Mouse (Mus musculus) CH12.LX (cell line): ENCODE data around the gene Gsto1. TPM values are rescaled to one million over a fixed set of nuclear protein-coding genes. Genes with fewer than 3 reads are reported as not detected.
"Not testable (repeated sequence)": the region's sequence is repeated elsewhere in the genome, so short reads cannot be mapped to it uniquely, and the experiment has no call there.

Source experiments
- DNase-seq: peaks from one replicate; pipeline ENCODE4 v3.0.0-alpha.2; 2013; ENCODE audit errors: extremely low read depth
- H3K27ac ChIP-seq: 2 replicates; pipeline ENCODE4 v1.5.1; 2012; ENCODE audit warnings: low read depth, mild to moderate bottlenecking, control low read depth, moderate library complexity; ENCODE audit not compliant: insufficient read depth
- H3K27me3 ChIP-seq: replicated peaks from 2 replicates; pipeline ENCODE3; 2012; ENCODE audit warnings: inconsistent platforms
- H3K36me3 ChIP-seq, 2 experiments: replicated peaks in 1 of 2; 2 replicates each; pipeline versions ENCODE3 to v1.6.1; 2012; ENCODE audit warnings: inconsistent platforms in 1 of 2, low read length in 1 of 2, mild to moderate bottlenecking in 1 of 2, mixed read lengths in 1 of 2, moderate library complexity in 1 of 2; ENCODE audit not compliant: control insufficient read depth in 1 of 2, insufficient read depth in 1 of 2
- H3K4me1 ChIP-seq, 2 experiments: 2 replicates each; pipeline ENCODE4 v1.6.1; 2012; ENCODE audit warnings: inconsistent platforms in 1 of 2, moderate library complexity in 1 of 2; ENCODE audit not compliant: insufficient read depth in 2 of 2, control insufficient read depth in 1 of 2
- H3K4me2 ChIP-seq: 2 replicates; pipeline ENCODE4 v1.6.1; 2012; ENCODE audit warnings: low read depth, mild to moderate bottlenecking, control low read depth; ENCODE audit not compliant: poor library complexity, insufficient read depth, severe bottlenecking
- H3K4me3 ChIP-seq, 3 experiments: fragments of 150-350 bp in 1 of 3; sonication (generic) in 1 of 3; replicated peaks in 1 of 3; 2 replicates each; pipeline versions ENCODE3 to v1.5.1; 2011 to 2012; ENCODE audit warnings: low read depth in 2 of 3, low read length in 2 of 3, mild to moderate bottlenecking in 2 of 3, moderate library complexity in 2 of 3, control low read depth in 1 of 3, improper control_type of control experiment in 1 of 3, inconsistent platforms in 1 of 3, mixed read lengths in 1 of 3; ENCODE audit not compliant: poor library complexity in 1 of 3
- H3K79me2 ChIP-seq: replicated peaks from 2 replicates; pipeline ENCODE4 v1.6.1; 2012; ENCODE audit warnings: mild to moderate bottlenecking, moderate library complexity; ENCODE audit not compliant: control insufficient read depth, poor library complexity, insufficient read depth, severe bottlenecking; ENCODE audit errors: extremely low read depth
- H3K9ac ChIP-seq: 2 replicates; pipeline ENCODE4 v1.6.1; 2012; ENCODE audit warnings: low read depth, mild to moderate bottlenecking, control low read depth, moderate library complexity; ENCODE audit not compliant: insufficient read depth
- H3K9me3 ChIP-seq: replicated peaks from 2 replicates; pipeline ENCODE3; 2012; ENCODE audit warnings: low read length, inconsistent platforms, mixed read lengths
- BHLHE40 ChIP-seq: IDR thresholded peaks from 2 replicates; pipeline ENCODE4 v1.6.1; 2011; ENCODE audit warnings: mild to moderate bottlenecking, low read depth, low read length, improper control_type of control experiment
- CHD2 ChIP-seq: IDR thresholded peaks from 2 replicates; pipeline ENCODE4 v1.6.1; 2011; ENCODE audit warnings: low read length, improper control_type of control experiment
- CTCF ChIP-seq, 2 experiments: IDR thresholded peaks in 1 of 2; conservative IDR thresholded peaks in 1 of 2; 2 replicates each; pipeline ENCODE4 v1.5.1; 2011 to 2012; ENCODE audit warnings: low read depth in 2 of 2, low read length in 2 of 2, improper control_type of control experiment in 1 of 2, inconsistent platforms in 1 of 2, mild to moderate bottlenecking in 1 of 2, moderate library complexity in 1 of 2
- GABPA ChIP-seq: IDR thresholded peaks from 2 replicates; pipeline ENCODE4 v1.6.1; 2012; ENCODE audit warnings: low read depth, low read length, improper control_type of control experiment, inconsistent platforms; ENCODE audit not compliant: insufficient replicate concordance
- KAT2A ChIP-seq: IDR thresholded peaks from 2 replicates; pipeline ENCODE4 v1.6.1; 2012; ENCODE audit warnings: low read length, improper control_type of control experiment, inconsistent platforms; ENCODE audit not compliant: insufficient replicate concordance
- MAFK ChIP-seq: IDR thresholded peaks from 2 replicates; pipeline ENCODE4 v1.6.1; 2011; ENCODE audit warnings: low read length, improper control_type of control experiment; ENCODE audit not compliant: insufficient replicate concordance
- MAX ChIP-seq: IDR thresholded peaks from 2 replicates; pipeline ENCODE4 v1.6.1; 2011; ENCODE audit warnings: low read length, improper control_type of control experiment
- MAZ ChIP-seq: IDR thresholded peaks from 2 replicates; pipeline ENCODE4 v1.6.1; 2012; ENCODE audit warnings: low read depth, mild to moderate bottlenecking, inconsistent platforms, low read length, improper control_type of control experiment, moderate library complexity
- MEF2A ChIP-seq: IDR thresholded peaks from 2 replicates; pipeline ENCODE4 v1.6.1; 2014; ENCODE audit warnings: low read depth, mild to moderate bottlenecking, inconsistent platforms, low read length, improper control_type of control experiment, borderline replicate concordance
- MXI1 ChIP-seq: IDR thresholded peaks from 2 replicates; pipeline ENCODE4 v1.6.1; 2011; ENCODE audit warnings: mild to moderate bottlenecking, low read depth, low read length, improper control_type of control experiment
- NRF1 ChIP-seq: IDR thresholded peaks from 2 replicates; pipeline ENCODE4 v1.6.1; 2014; ENCODE audit warnings: low read depth, mild to moderate bottlenecking, inconsistent platforms, low read length, improper control_type of control experiment, moderate library complexity
- POLR2A ChIP-seq: IDR thresholded peaks from 2 replicates; pipeline ENCODE4 v1.6.1; 2011; ENCODE audit warnings: low read depth, mild to moderate bottlenecking, improper control_type of control experiment, low read length
- SIN3A ChIP-seq: IDR thresholded peaks from 2 replicates; pipeline ENCODE4 v1.6.1; 2012; ENCODE audit warnings: low read length, improper control_type of control experiment, inconsistent platforms
- USF2 ChIP-seq: conservative IDR thresholded peaks from 2 replicates; pipeline ENCODE4 v1.6.1; 2011; ENCODE audit warnings: low read depth, low read length, improper control_type of control experiment
- ZKSCAN1 ChIP-seq: IDR thresholded peaks from 2 replicates; pipeline ENCODE4 v1.6.1; 2012; ENCODE audit warnings: low read depth, inconsistent platforms, low read length, improper control_type of control experiment, borderline replicate concordance
- ZNF384 ChIP-seq: IDR thresholded peaks from 2 replicates; pipeline ENCODE4 v1.6.1; 2012; ENCODE audit warnings: low read depth, low read length, improper control_type of control experiment, inconsistent platforms
- dilution Hi-C: fragments of 300-500 bp; cut with MboI; formaldehyde crosslinking; loops from 2 replicates; pipeline ENCODE4 v1.14.3; 2020; ENCODE audit warnings: low sequenced_read_pairs; ENCODE audit not compliant: extremely low pct_unique_long_range_greater_than_20kb, extremely low pct_ligation_motif_present
- in situ Hi-C: fragments of 300-500 bp; cut with MboI; formaldehyde crosslinking; loops from 3 replicates; pipeline ENCODE4 v1.14.3; 2019; ENCODE audit warnings: low sequenced_read_pairs, low pct_ligation_motif_present, low pct_unique_long_range_greater_than_20kb, mixed read lengths
- polyA plus RNA-seq: library from polyadenylated mRNA; unstranded; fragments of >175 nt; gene quantifications from 2 replicates; pipeline ENCODE4 v1.2.1, GENCODE M21; 2012; ENCODE audit warnings: low read depth; ENCODE audit not compliant: insufficient read length
- total RNA-seq, 2 experiments: library from RNA; depleted of rRNA; stranded (reverse); fragments of 300-350 nt in 1 of 2; fragments of >200 nt in 1 of 2; gene quantifications; 2 replicates each; pipeline ENCODE4 v1.2.3; 2012 to 2014

Gsto1 gene
- total and polyA plus RNA-seq, 3 experiments, result 86.5 to 113 (median 111) TPM

GRCm38 (mm10) chr19:47836701-47837526, 17.9 kb upstream of the Gsto1 start:
- TF ChIP-seq CHD2 (peak; percentile 49; the same call in 1 of the 2 replicates), POLR2A (no peak), USF2 (no peak), ZNF384 (no peak), BHLHE40 (no peak), MXI1 (peak; percentile 86), KAT2A (no peak), MAFK (no peak), MAX (peak; percentile 21; the same call in 1 of the 2 replicates), MAZ (no peak), NRF1 (0 out of 2 replicates have a peak, but pooled peaks have one; percentile 18), CTCF (conservative IDR thresholded peaks at IDR 0.05 in 1 of 2, IDR thresholded peaks at IDR 0.05 in 1 of 2; ENCODE audit: low read depth in 2 of 2, low read length in 2 of 2) (peak in 1 of 2 experiments; percentile 59; a peak in 2 of 4 replicates), ZKSCAN1 (no peak), SIN3A (peak; percentile 61), GABPA (no peak)
- TF ChIP-seq, all 38 proteins: peak for 6
- peak overlapping the region; percentile 95 for H3K4me2 ChIP-seq
- no peaks in the 10 kb centered on the region for H3K79me2 ChIP-seq
- H3K27ac ChIP-seq, result no peak overlapping the region
- no peaks in the 10 kb centered on the region for H3K9me3 ChIP-seq
- in situ Hi-C loops (no loop called here), dilution Hi-C loops (no loop called here)
- no peaks in the 10 kb centered on the region for H3K36me3 ChIP-seq
- peak overlapping the region in 2 of 3 experiments; percentile 38 to 65 for H3K4me3 ChIP-seq
- H3K9ac ChIP-seq, result 0 out of 2 replicates have a peak overlapping the region, but pooled peaks have one; percentile 3
- peaks cover 4 to 6% of the 10 kb centered on the region in 2 experiments; a peak in 3 of 4 replicates for H3K4me1 ChIP-seq
- DNase-seq, result peak; percentile 56
- peaks cover 13% of the 10 kb centered on the region for H3K27me3 ChIP-seq

- Histone ChIP-seq H3K36me3 (no peaks in the 10 kb centered on the region), H3K79me2 (no peaks in the 10 kb centered on the region), H3K27ac (no peak overlapping the region), H3K4me3 (peak overlapping the region in 2 of 3 experiments; percentile 38 to 65), H3K4me2 (peak overlapping the region; percentile 95), H3K9ac (no peak overlapping the region), H3K9me3 (no peaks in the 10 kb centered on the region), H3K27me3 (peaks cover 13% of the 10 kb centered on the region), H3K4me1 (peaks cover 4 to 6% of the 10 kb centered on the region in 2 experiments; a peak in 3 of 4 replicates)
- in situ Hi-C loops, result no loop called here
- dilution Hi-C loops, result no loop called here
- no peak for DNase-seq
- TF ChIP-seq MAZ, result no peak
- no peak for TF ChIP-seq MEF2A
Observed at GRCm38 (mm10) chr19:47837527-47837901, 17.3 kb upstream of the Gsto1 start.

- H3K9me3 ChIP-seq, H3K4me1 ChIP-seq, H3K79me2 ChIP-seq, H3K36me3 ChIP-seq, H3K27ac ChIP-seq, dilution Hi-C loops, H3K4me3 ChIP-seq, H3K4me2 ChIP-seq, H3K9ac ChIP-seq, DNase-seq, in situ Hi-C loops: not testable (repeated sequence)
- H3K27me3 ChIP-seq, result peaks cover 13% of the 10 kb centered on the region
Observed at GRCm38 (mm10) chr19:47841234-47841633, 13.5 kb upstream of the Gsto1 start.
